Mouse (Mus musculus) stomach, embryonic 15.5 days (tissue): ENCODE results near the gene Msh5. TPM values are rescaled to one million over a fixed set of nuclear protein-coding genes. Genes with fewer than 3 reads are reported as not detected.

Source experiments
- ATAC-seq: fragments of 200-750 bp; cut with Nextera tagmentation; 2 replicates; pipeline ENCODE4 v1.8.0; 2017; ENCODE audit warnings: low read depth, moderate number of reproducible peaks, moderate TSS enrichment; ENCODE audit not compliant: insufficient read depth, low FRiP score
- H3K27ac ChIP-seq: fragments of 300-500 bp; sonication (generic); 2 replicates; pipeline ENCODE4 v1.5.1; 2015; ENCODE audit warnings: mild to moderate bottlenecking, inconsistent platforms
- H3K27me3 ChIP-seq: fragments of 300-500 bp; sonication (generic); replicated peaks from 2 replicates; pipeline ENCODE4 v1.6.1; 2015; ENCODE audit warnings: inconsistent platforms
- H3K36me3 ChIP-seq: fragments of 300-500 bp; sonication (generic); 2 replicates; pipeline ENCODE4 v1.6.1; 2015; ENCODE audit warnings: inconsistent platforms
- H3K4me1 ChIP-seq: fragments of 300-500 bp; sonication (generic); 2 replicates; pipeline ENCODE4 v1.6.1; 2015; ENCODE audit warnings: inconsistent platforms
- H3K4me2 ChIP-seq: fragments of 300-500 bp; sonication (generic); 2 replicates; pipeline ENCODE4 v1.6.1; 2015; ENCODE audit warnings: mild to moderate bottlenecking, inconsistent platforms
- H3K4me3 ChIP-seq: fragments of 300-500 bp; sonication (generic); replicated peaks from 2 replicates; pipeline ENCODE4 v1.5.1; 2015; ENCODE audit warnings: inconsistent platforms
- H3K9ac ChIP-seq: fragments of 300-500 bp; sonication (generic); 2 replicates; pipeline ENCODE4 v1.6.1; 2015; ENCODE audit warnings: inconsistent platforms
- H3K9me3 ChIP-seq: fragments of 300-500 bp; sonication (generic); 2 replicates; pipeline ENCODE4 v1.6.1; 2016; ENCODE audit warnings: inconsistent platforms
- WGBS: fragments of 180-500 bp; shearing (Covaris S2); methylation state at CpG from one replicate; pipeline ENCODE4 v1.1.7; 2015; 5-methylcytosine and 5-hydroxymethylcytosine counted together
- polyA plus RNA-seq: library from polyadenylated mRNA; unstranded; fragments of >200 nt; fragmentation: Nextera tagmentation; extraction: Ambion mirVana; gene quantifications from 2 replicates; pipeline ENCODE4 v1.2.1, GENCODE M21; 2015

Gene Msh5
- polyA plus RNA-seq, 1 experiment from 2014 or later: 4.8 TPM

- Histone ChIP-seq H3K36me3 (peaks cover 32% of the 10 kb centered on the region), H3K4me1 (peaks cover 29% of the 10 kb centered on the region), H3K4me3 (peak overlapping the region; percentile 65), H3K4me2 (peak overlapping the region; percentile 80), H3K27ac (peak overlapping the region; percentile 98), H3K9ac (peak overlapping the region; percentile 78; the same call in 1 of the 2 replicates), H3K9me3 (no peaks in the 10 kb centered on the region), H3K27me3 (no peaks in the 10 kb centered on the region)
- WGBS: 72% methylated on average over 12 of the region's 12 CpGs
- ATAC-seq: no peak
Observed at GRCm38 (mm10) chr17:35052271-35052798, 5.8 kb upstream of the Msh5 start.

- Histone ChIP-seq H3K9ac (peak overlapping the region; percentile 78), H3K36me3 (peaks cover 28% of the 10 kb centered on the region), H3K4me3 (peak overlapping the region; percentile 65), H3K4me2 (peak overlapping the region; percentile 80), H3K27ac (peak overlapping the region; percentile 98), H3K9me3 (no peaks in the 10 kb centered on the region), H3K27me3 (no peaks in the 10 kb centered on the region), H3K4me1 (peaks cover 32% of the 10 kb centered on the region)
- peak; percentile 54 for ATAC-seq
- WGBS: under 1% methylated on average over 21 of the region's 21 CpGs
Observed at GRCm38 (mm10) chr17:35051156-35052086, 4.9 kb upstream of the Msh5 start.

DNA sequence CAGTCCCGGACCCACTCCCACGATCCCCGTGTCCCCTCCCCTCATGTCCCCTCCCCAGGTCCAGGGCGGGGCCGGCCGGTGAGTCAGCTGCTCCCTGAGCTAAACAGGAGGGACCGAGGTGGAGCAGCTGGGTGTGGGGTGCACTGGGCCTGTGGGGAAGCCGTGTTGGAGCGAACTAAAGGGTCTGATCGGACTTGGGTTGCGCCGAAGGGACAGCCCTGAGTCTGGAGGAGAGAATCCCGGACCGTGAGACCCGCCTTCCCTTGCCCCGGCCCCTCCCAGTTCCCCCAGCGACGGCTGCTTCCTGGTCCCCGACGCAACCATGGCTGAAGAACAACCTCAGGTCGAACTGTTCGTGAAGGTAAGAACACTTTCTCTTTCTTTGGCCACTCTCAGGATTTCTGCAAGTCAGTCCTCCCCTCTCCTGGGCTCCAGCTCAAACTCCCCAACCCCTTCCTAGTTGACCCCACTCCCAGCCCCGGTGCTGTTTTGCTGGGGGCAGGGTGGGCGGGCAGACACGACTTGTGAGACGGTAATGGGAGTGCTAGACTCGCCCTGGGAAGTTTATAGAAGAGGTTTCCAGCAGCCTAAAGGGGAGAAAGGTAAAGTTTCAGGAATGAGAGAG is 3.7 kb upstream of the Msh5 start:
- Histone ChIP-seq H3K9ac (peak overlapping the region; percentile 70), H3K27ac (peak overlapping the region; percentile 98), H3K9me3 (no peaks in the 10 kb centered on the region), H3K4me1 (peaks cover 41% of the 10 kb centered on the region), H3K36me3 (peaks cover 18% of the 10 kb centered on the region), H3K27me3 (no peaks in the 10 kb centered on the region), H3K4me3 (peak overlapping the region; percentile 65), H3K4me2 (peak overlapping the region; percentile 80)
- peak; percentile 10; the same call in 1 of the 2 replicates for ATAC-seq
- under 1% methylated on average over 27 of the region's 27 CpGs for WGBS

DNA sequence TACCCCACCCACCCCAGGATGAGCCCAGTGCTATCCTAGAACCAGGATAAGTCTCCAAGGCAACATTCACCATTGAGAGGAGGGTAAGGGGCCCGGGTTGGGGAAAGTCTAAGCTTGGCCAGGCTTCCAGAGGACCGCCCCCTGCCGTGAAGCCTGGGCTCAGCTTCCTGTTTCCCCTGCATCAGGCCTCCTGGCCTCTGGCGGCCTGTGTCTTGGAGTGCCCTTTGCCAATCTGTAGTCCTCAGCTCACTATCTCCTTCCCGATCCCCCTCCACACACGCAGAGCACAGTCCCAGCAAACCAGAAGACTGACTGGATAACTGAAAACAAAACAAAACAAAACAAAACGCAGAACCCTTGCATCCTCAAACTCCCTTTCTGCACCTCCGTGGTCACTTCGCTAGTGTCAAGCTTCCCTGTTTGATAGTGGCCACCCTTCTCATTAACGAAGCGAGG is 3.0 kb upstream of the Msh5 start, which contains the start of gene Clic1:
Clic1 (plus strand) TSS at position 406 of the 456 bp plus-strand sequence.
- Histone ChIP-seq H3K4me2 (peak within 1 kb of the TSS; percentile 80), H3K27ac (peak within 1 kb of the TSS; percentile 98), H3K36me3 (peaks cover 14% of the 10 kb centered on the region), H3K9me3 (no peaks in the 10 kb centered on the region), H3K27me3 (no peaks in the 10 kb centered on the region), H3K4me1 (peaks cover 44% of the 10 kb centered on the region), H3K9ac (peak within 1 kb of the TSS; percentile 70), H3K4me3 (peak within 1 kb of the TSS; percentile 65)
- WGBS: under 1% methylated on average over 11 of the region's 11 CpGs
- ATAC-seq: 0 out of 2 replicates have a peak, but pooled peaks have one; percentile 3

- Histone ChIP-seq H3K27ac (peak overlapping the region; percentile 98), H3K27me3 (no peaks in the 10 kb centered on the region), H3K4me1 (peaks cover 47% of the 10 kb centered on the region), H3K4me3 (peak overlapping the region; percentile 65; the same call in 1 of the 2 replicates), H3K36me3 (peaks cover 9% of the 10 kb centered on the region), H3K9me3 (no peaks in the 10 kb centered on the region), H3K9ac (no peak overlapping the region), H3K4me2 (peak overlapping the region; percentile 80)
- ATAC-seq: no peak
- WGBS: 68% methylated on average over 5 of the region's 5 CpGs
Observed at GRCm38 (mm10) chr17:35048932-35049440, 2.4 kb upstream of the Msh5 start.

GRCm38 (mm10) chr17:35048149-35048931 is 1.8 kb upstream of the Msh5 start:
- Histone ChIP-seq H3K4me3 (no peak overlapping the region; the same call in 1 of the 2 replicates), H3K9ac (no peak overlapping the region), H3K27me3 (no peaks in the 10 kb centered on the region), H3K9me3 (no peaks in the 10 kb centered on the region), H3K4me2 (peak overlapping the region; percentile 98), H3K27ac (peak overlapping the region; percentile 98), H3K4me1 (peaks cover 45% of the 10 kb centered on the region), H3K36me3 (peaks cover 5% of the 10 kb centered on the region; the same call in 1 of the 2 replicates)
- 23% methylated on average over 11 of the region's 11 CpGs for WGBS
- ATAC-seq: no peak

DNA sequence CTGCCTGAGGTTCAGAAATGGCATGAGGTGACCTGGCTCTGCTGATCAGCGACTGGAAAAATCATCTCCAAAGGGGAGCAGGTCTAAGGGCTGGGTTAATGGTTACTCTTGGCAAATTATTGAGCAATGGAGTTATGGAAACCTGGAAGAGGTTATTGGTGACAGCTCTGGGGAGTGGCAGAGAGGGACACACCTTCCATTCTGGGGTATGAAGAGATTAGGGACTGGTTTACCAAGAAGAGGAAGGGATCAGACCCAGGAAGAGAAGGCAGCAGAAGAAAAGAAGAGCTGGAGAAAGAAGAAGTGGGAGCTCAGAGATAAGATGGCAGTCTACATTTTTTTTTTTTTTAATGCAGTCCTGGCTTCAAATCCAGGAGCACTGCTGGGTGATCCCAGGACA is 1.1 kb upstream of the Msh5 start:
- Histone ChIP-seq H3K4me3 (no peak overlapping the region; the same call in 1 of the 2 replicates), H3K4me1 (peaks cover 44% of the 10 kb centered on the region), H3K9me3 (no peaks in the 10 kb centered on the region), H3K9ac (no peak overlapping the region), H3K36me3 (peaks cover 1% of the 10 kb centered on the region; the same call in 1 of the 2 replicates), H3K27ac (peak overlapping the region; percentile 98), H3K27me3 (no peaks in the 10 kb centered on the region), H3K4me2 (peak overlapping the region; percentile 98)
- ATAC-seq: no peak
- 31% methylated on average over 1 of the region's 1 CpGs for WGBS

DNA sequence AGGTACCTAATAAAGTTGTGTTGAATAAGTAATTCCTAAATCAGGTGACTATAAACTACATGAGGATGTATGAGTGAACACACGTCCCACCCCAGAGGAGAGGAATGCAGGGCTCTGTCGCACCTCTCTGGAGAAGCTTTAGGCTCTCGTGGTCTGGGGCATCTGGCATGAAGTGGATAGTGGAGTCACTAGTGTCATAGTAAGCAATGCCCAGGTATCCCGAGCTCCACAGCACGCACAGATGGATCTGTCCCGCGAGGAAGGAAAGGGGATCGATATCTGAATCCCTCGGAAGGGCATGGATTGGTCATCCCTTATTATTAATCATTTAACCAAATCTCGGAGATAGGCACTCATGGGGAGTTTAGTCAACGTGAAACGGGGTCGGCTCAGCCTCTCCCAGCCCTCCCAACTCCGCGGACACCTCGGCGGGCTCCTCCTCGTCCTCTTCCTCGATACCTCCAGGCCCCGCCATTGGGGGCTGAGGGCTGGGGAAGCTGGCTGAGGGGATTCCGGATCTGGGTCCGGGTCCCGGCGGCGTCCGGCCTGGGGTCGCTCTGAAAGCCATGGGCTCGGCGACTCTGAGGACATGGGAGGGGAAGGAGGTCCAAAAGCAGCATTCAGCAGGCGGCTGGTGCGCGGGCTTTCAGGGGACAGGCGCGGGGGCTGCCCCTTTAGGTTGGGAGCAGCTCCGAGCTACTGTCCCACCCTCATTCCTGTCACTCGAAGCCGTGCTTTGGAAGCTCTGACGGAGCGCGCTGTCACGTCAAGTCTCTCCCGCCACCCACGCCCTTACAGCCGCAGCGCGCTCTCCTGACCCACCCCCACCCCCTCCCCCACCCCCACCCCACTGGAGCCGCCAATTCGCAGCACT is 501 bp downstream of the Msh5 start:
- peak overlapping the region; percentile 92 for H3K9ac ChIP-seq
- peak overlapping the region; percentile 98 for H3K4me2 ChIP-seq
- no peaks in the 10 kb centered on the region for H3K27me3 ChIP-seq
- H3K4me3 ChIP-seq: peak overlapping the region; percentile 62
- H3K27ac ChIP-seq: peak overlapping the region; percentile 98
- H3K9me3 ChIP-seq: no peaks in the 10 kb centered on the region
- H3K4me1 ChIP-seq: peaks cover 36% of the 10 kb centered on the region
- ATAC-seq: no peak
- 3% methylated on average over 45 of the region's 48 CpGs for WGBS
- H3K36me3 ChIP-seq: no peaks in the 10 kb centered on the region

- Histone ChIP-seq H3K4me2 (peak overlapping the region; percentile 98), H3K9ac (no peak overlapping the region), H3K9me3 (no peaks in the 10 kb centered on the region), H3K4me1 (peaks cover 36% of the 10 kb centered on the region), H3K36me3 (no peaks in the 10 kb centered on the region), H3K27me3 (no peaks in the 10 kb centered on the region), H3K27ac (peak overlapping the region; percentile 98), H3K4me3 (peak overlapping the region; percentile 62)
- ATAC-seq: no peak
- WGBS: 67% methylated on average over 7 of the region's 7 CpGs
Observed at GRCm38 (mm10) chr17:35044904-35045806, 1.4 kb downstream of the Msh5 start.
